Mouse (Mus musculus) hindbrain, embryonic 11.5 days (tissue): ENCODE measurements at regions not wholly inside any gene's neighbourhood (a gene's known extent, or its start where the extent isn't known, plus 50 kb on each side); places are given as distances from the start of the nearest gene placed in this dataset.

Experiments used
- ATAC-seq: fragments of 200-750 bp; cut with Nextera tagmentation; 2 replicates; pipeline ENCODE4 v1.8.0; 2017; ENCODE audit warnings: mild to moderate bottlenecking, moderate TSS enrichment, moderate library complexity; ENCODE audit not compliant: low FRiP score
- DNase-seq: peaks from one replicate; pipeline ENCODE4 v3.0.0-alpha.2; 2015; ENCODE audit warnings: low spot score
- H3K27ac ChIP-seq: fragments of 300-500 bp; sonication (generic); 2 replicates; pipeline ENCODE4 v1.5.1; 2014; ENCODE audit warnings: mild to moderate bottlenecking, low read depth, low read length
- H3K27me3 ChIP-seq: fragments of 300-500 bp; sonication (generic); 2 replicates; pipeline ENCODE4 v1.6.1; 2014; ENCODE audit warnings: mild to moderate bottlenecking, low read length, moderate library complexity, mixed read lengths; ENCODE audit not compliant: control insufficient read depth, insufficient read depth
- H3K36me3 ChIP-seq: fragments of 300-500 bp; sonication (generic); 2 replicates; pipeline ENCODE4 v1.6.1; 2014; ENCODE audit warnings: mild to moderate bottlenecking, low read length, moderate library complexity, mixed read lengths; ENCODE audit not compliant: control insufficient read depth, insufficient read depth
- H3K4me1 ChIP-seq: fragments of 300-500 bp; sonication (generic); replicated peaks from 2 replicates; pipeline ENCODE4 v1.6.1; 2014; ENCODE audit warnings: low read length, mixed read lengths; ENCODE audit not compliant: control insufficient read depth, insufficient read depth
- H3K4me2 ChIP-seq: fragments of 300-500 bp; sonication (generic); replicated peaks from 2 replicates; pipeline ENCODE4 v1.6.1; 2014; ENCODE audit warnings: mild to moderate bottlenecking, low read depth, low read length
- H3K4me3 ChIP-seq: fragments of 300-500 bp; sonication (generic); 2 replicates; pipeline ENCODE4 v1.5.1; 2014; ENCODE audit warnings: low read depth, low read length
- H3K9ac ChIP-seq: fragments of 300-500 bp; sonication (generic); 2 replicates; pipeline ENCODE4 v1.6.1; 2014; ENCODE audit warnings: low read depth, low read length
- H3K9me3 ChIP-seq: fragments of 300-500 bp; sonication (generic); 2 replicates; pipeline ENCODE4 v1.6.1; 2016; ENCODE audit warnings: low read length; ENCODE audit not compliant: control insufficient read depth
- WGBS: fragments of 180-500 bp; shearing (Covaris S2); extraction: QIAGEN DNeasy Blood & Tissue Kit; methylation state at CpG from one replicate; pipeline ENCODE4 v1.1.7; 2014; 5-methylcytosine and 5-hydroxymethylcytosine counted together

- DNase-seq (no peak), ATAC-seq (no peak)
- Histone ChIP-seq H3K27ac (no peak overlapping the region), H3K9me3 (no peaks in the 10 kb centered on the region), H3K9ac (no peak overlapping the region), H3K4me1 (peaks cover 16% of the 10 kb centered on the region), H3K27me3 (0 out of 2 replicates have a peak, but pooled peaks cover 2% of the 10 kb centered on the region), H3K4me2 (no peak overlapping the region), H3K4me3 (no peak overlapping the region), H3K36me3 (no peaks in the 10 kb centered on the region)
- WGBS = 83% methylated on average over 9 of the region's 9 CpGs
Observed at GRCm38 (mm10) chr17:88329715-88330114, 110.8 kb upstream of the Foxn2 start.

- H3K36me3 ChIP-seq = no peaks in the 10 kb centered on the region
- H3K27ac ChIP-seq = no peak overlapping the region
- WGBS = 87% methylated on average over 2 of the region's 2 CpGs
- peaks cover 15% of the 10 kb centered on the region for H3K4me1 ChIP-seq
- H3K4me3 ChIP-seq = no peak overlapping the region
- no peak overlapping the region for H3K9ac ChIP-seq
- no peak overlapping the region for H3K4me2 ChIP-seq
- DNase-seq (no peak), ATAC-seq (no peak)
- H3K9me3 ChIP-seq = no peaks in the 10 kb centered on the region
- 0 out of 2 replicates have a peak, but pooled peaks cover 2% of the 10 kb centered on the region for H3K27me3 ChIP-seq
Observed at GRCm38 (mm10) chr17:88330129-88330528, 110.4 kb upstream of the Foxn2 start.

- 0 out of 2 replicates have a peak, but pooled peaks cover 2% of the 10 kb centered on the region for H3K4me1 ChIP-seq
- H3K4me3 ChIP-seq = no peak overlapping the region
- H3K4me2 ChIP-seq = no peak overlapping the region
- H3K36me3 ChIP-seq = no peaks in the 10 kb centered on the region
- DNase-seq = no peak
- 55% methylated on average over 4 of the region's 4 CpGs for WGBS
- H3K27me3 ChIP-seq = 0 out of 2 replicates have a peak, but pooled peaks cover 2% of the 10 kb centered on the region
- H3K9ac ChIP-seq = no peak overlapping the region
- no peak for ATAC-seq
- no peaks in the 10 kb centered on the region for H3K9me3 ChIP-seq
- no peak overlapping the region for H3K27ac ChIP-seq
Observed at GRCm38 (mm10) chr17:88333816-88334215, 106.7 kb upstream of the Foxn2 start.

- no peak for ATAC-seq
Observed at GRCm38 (mm10) chr17:88335271-88335670, 105.2 kb upstream of the Foxn2 start.

GRCm38 (mm10) chr17:88336140-88336769, 104.3 kb upstream of the Foxn2 start:
- H3K27me3 ChIP-seq = no peaks in the 10 kb centered on the region
- no peak overlapping the region for H3K27ac ChIP-seq
- H3K4me1 ChIP-seq = no peaks in the 10 kb centered on the region
- 66% methylated on average over 3 of the region's 3 CpGs for WGBS
- ATAC-seq (no peak), DNase-seq (no peak)
- no peaks in the 10 kb centered on the region for H3K36me3 ChIP-seq
- no peaks in the 10 kb centered on the region for H3K9me3 ChIP-seq
- H3K9ac ChIP-seq = no peak overlapping the region
- no peak overlapping the region for H3K4me2 ChIP-seq
- H3K4me3 ChIP-seq = no peak overlapping the region

More at GRCm38 (mm10) chr17:88335271-88335670, 105.2 kb upstream of the Foxn2 start:
- H3K36me3 ChIP-seq = no peaks in the 10 kb centered on the region
- H3K9ac ChIP-seq = no peak overlapping the region
- H3K4me3 ChIP-seq = no peak overlapping the region
- no peak overlapping the region for H3K27ac ChIP-seq
- no peaks in the 10 kb centered on the region for H3K4me1 ChIP-seq
- no peaks in the 10 kb centered on the region for H3K27me3 ChIP-seq
- WGBS = 88% methylated on average over 5 of the region's 5 CpGs
- no peak overlapping the region for H3K4me2 ChIP-seq
- no peak for DNase-seq
- H3K9me3 ChIP-seq = no peaks in the 10 kb centered on the region

- H3K27me3 ChIP-seq = no peaks in the 10 kb centered on the region
- no peaks in the 10 kb centered on the region for H3K36me3 ChIP-seq
- no peak overlapping the region for H3K4me2 ChIP-seq
- ATAC-seq (no peak), DNase-seq (no peak)
- no peak overlapping the region for H3K27ac ChIP-seq
- no peak overlapping the region for H3K9ac ChIP-seq
- WGBS = 85% methylated on average over 8 of the region's 8 CpGs
- no peak overlapping the region for H3K4me3 ChIP-seq
- H3K9me3 ChIP-seq = no peaks in the 10 kb centered on the region
- no peaks in the 10 kb centered on the region for H3K4me1 ChIP-seq
Observed at GRCm38 (mm10) chr17:88337649-88338404, 102.7 kb upstream of the Foxn2 start.

- Histone ChIP-seq H3K4me3 (no peak overlapping the region), H3K36me3 (no peaks in the 10 kb centered on the region), H3K4me1 (no peaks in the 10 kb centered on the region), H3K9ac (no peak overlapping the region), H3K4me2 (no peak overlapping the region), H3K27me3 (no peaks in the 10 kb centered on the region), H3K9me3 (no peaks in the 10 kb centered on the region), H3K27ac (no peak overlapping the region)
- DNase-seq (no peak), ATAC-seq (no peak)
- 57% methylated on average over 5 of the region's 5 CpGs for whole genome bisulfite sequencing
Observed at GRCm38 (mm10) chr17:88341141-88341540, 99.4 kb upstream of the Foxn2 start.

- Histone ChIP-seq H3K4me1 (no peaks in the 10 kb centered on the region), H3K27ac (no peak overlapping the region), H3K36me3 (no peaks in the 10 kb centered on the region), H3K4me2 (no peak overlapping the region), H3K27me3 (no peaks in the 10 kb centered on the region), H3K4me3 (no peak overlapping the region), H3K9me3 (no peaks in the 10 kb centered on the region), H3K9ac (no peak overlapping the region)
- ATAC-seq (no peak), DNase-seq (no peak)
- 70% methylated on average over 5 of the region's 5 CpGs for WGBS
Observed at GRCm38 (mm10) chr17:88341599-88341998, 98.9 kb upstream of the Foxn2 start.
